Mouse (Mus musculus) small intestine, adult 2 months (tissue): ENCODE results near the gene Mtmr14.

ENCODE experiments used
- CTCF ChIP-seq: fragments of 200-500 bp; IDR thresholded peaks from 2 replicates; pipeline ENCODE4 v1.5.1; 2012; ENCODE audit warnings: low read depth, mild to moderate bottlenecking, control low read depth, inconsistent platforms, low read length, moderate library complexity, mixed read lengths; ENCODE audit not compliant: insufficient replicate concordance, insufficient read length; ENCODE audit errors: extremely low read depth
- POLR2A ChIP-seq: fragments of 200-500 bp; IDR thresholded peaks from 2 replicates; pipeline ENCODE4 v1.6.1; 2012; ENCODE audit warnings: low read depth, mild to moderate bottlenecking, control low read depth, inconsistent platforms, low read length, moderate library complexity

DNA sequence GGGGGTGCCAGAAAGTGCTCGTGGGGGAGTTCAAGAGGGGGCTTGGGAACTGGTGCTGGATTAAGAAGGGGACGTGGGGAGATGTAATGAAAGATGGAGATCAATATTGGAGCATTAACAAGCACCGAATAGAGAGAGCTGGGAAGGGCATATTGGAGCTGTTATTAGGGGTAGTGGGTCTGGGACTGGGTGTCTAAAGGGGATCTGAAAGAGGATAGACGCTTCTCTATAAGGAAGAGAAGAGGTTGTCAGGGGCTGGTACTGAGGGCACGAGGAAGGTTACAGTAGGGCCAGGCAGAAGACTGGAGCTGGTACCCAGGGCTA lies 43.2 kb upstream of the Mtmr14 start:
- no peak for TF ChIP-seq CTCF
- TF ChIP-seq POLR2A = no peak
